Mouse (Mus musculus): ENCODE measurements around the gene Polr1d.
A peak's percentile ranks its signal among the peaks of the same experiment; 100 is the strongest.

Gene Polr1d

GRCm38 (mm10) chr5:147086816-147087215 is 10.0 kb downstream of the Polr1d start:
- no peak for DNase-seq (ENCODE audit: low spot score in 2 of 2)

GRCm38 (mm10) chr5:147089836-147090235 is 13.0 kb downstream of the Polr1d start:
- DNase-seq (ENCODE audit: low spot score in 2 of 2), result no peak

GRCm38 (mm10) chr5:147090256-147090963 is 13.6 kb downstream of the Polr1d start:
- DNase-seq (ENCODE audit: low spot score in 2 of 2), result peak; percentile 59 to 75

GRCm38 (mm10) chr5:147092448-147092847 is 15.6 kb downstream of the Polr1d start:
- DNase-seq (ENCODE audit: low spot score in 2 of 2), result no peak

DNA sequence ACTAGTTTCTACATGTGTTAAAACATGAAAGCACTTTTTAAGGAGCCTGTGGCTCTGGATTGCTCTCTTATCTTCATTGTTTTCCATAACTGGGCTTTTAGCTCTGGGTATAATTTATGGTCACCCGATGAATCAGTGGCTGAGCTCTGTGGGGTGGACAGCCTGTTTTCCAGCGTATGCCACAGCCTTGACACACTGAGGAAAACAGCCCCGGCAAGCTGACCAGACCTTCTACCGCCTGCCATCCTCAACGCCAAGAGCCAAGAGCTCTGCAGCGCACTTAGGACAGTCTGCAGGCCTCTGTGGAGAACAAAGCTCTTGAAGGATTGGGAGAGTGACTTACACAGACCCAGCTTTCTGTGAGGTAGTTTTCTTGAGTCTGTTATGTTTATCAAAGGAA is 17.4 kb downstream of the Polr1d start:
- DNase-seq (ENCODE audit: low spot score in 2 of 2), result no peak

- DNase-seq (ENCODE audit: low spot score in 2 of 2), result no peak
Measured at GRCm38 (mm10) chr5:147096586-147096985, 19.7 kb downstream of the Polr1d start.

GRCm38 (mm10) chr5:147098667-147099066 is 21.8 kb downstream of the Polr1d start:
- DNase-seq (ENCODE audit: low spot score in 2 of 2), result no peak

DNA sequence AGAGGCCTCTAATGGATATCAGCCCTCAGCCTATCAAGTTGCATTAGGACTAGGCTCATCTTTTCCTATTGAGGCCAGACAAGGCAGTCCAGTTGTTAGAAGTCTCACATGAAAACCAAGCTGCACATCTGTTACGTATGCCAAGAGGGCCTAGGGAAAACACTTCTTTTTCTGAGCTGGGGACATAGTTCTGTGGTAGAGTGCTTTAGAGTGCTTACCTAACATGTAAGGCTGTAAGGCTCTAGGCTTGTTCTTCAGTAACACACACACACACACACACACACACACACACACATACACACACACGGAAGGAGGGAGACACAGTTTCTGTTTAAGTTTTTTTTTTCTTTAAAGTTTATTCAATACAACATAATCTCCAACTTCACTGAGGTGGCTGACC is 23.3 kb downstream of the Polr1d start:
- no peak for DNase-seq (ENCODE audit: low spot score in 2 of 2)

- DNase-seq (ENCODE audit: low spot score in 2 of 2), result no peak
Measured at GRCm38 (mm10) chr5:147102295-147102694, 25.4 kb downstream of the Polr1d start.

DNA sequence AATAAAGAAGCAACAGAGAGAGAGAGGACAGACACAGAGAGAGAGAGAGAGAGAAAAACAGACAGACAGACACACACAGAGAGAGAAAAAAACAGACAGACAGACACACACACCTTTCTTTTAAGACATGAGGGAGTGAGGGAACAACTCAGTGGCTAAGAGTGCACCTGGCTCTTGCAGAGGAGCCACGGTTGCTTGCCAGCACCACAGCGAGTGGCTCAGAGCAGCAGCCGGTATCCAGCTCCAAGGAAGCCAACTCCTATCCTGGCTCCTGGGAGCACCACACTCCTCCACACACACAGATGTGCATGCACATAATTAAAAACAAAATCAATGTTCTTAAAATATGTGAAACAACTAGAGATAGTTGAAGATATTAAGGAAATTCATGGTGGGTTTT is 30.4 kb downstream of the Polr1d start:
- DNase-seq (ENCODE audit: low spot score in 2 of 2), result no peak

GRCm38 (mm10) chr5:147108861-147109591 is 32.2 kb downstream of the Polr1d start:
- DNase-seq (ENCODE audit: low spot score in 2 of 2), result no peak

DNA sequence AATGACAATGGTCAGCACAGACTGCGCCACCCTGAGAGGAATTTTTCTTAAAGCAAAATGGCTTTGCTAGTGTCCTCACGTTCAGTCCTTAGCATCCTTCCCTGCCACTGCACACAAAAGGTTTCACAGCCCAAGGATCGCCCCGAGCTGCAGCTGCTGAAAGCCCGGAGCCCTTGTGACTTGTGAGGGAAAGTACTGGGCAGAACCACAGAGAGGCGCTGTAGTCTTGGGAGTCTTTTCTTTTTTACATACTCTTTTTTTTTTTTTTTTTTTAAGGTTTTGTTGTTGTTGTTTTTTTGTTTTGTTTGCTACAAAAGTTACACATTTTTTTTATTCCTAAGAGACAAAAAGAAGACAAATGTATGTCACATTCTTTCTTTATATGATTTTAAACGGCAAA is 37.9 kb downstream of the Polr1d start:
- no peak for DNase-seq (ENCODE audit: low spot score in 2 of 2)

GRCm38 (mm10) chr5:147115631-147116030 is 38.8 kb downstream of the Polr1d start:
- DNase-seq (ENCODE audit: low spot score in 2 of 2), result no peak

DNA sequence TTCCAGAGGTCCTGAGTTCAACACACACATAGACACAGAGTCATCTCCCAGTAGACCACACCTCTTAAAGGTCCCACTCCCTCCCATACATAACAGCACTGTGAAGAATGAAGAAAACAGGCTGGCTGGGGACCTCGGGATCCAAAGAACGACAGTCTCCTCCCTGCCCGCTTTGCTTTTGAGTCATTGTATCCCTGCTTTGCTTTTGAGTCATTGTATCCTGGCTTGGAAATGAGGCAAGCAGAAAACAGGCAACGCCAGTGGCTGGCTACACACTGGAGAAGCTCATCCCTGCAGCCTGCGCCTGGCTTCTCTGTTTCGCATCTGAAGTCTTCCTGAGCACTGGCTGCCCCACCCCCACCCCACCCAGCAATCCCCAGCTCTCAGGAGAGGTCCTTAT is 40.2 kb downstream of the Polr1d start:
- no peak for DNase-seq (ENCODE audit: low spot score in 2 of 2)

DNA sequence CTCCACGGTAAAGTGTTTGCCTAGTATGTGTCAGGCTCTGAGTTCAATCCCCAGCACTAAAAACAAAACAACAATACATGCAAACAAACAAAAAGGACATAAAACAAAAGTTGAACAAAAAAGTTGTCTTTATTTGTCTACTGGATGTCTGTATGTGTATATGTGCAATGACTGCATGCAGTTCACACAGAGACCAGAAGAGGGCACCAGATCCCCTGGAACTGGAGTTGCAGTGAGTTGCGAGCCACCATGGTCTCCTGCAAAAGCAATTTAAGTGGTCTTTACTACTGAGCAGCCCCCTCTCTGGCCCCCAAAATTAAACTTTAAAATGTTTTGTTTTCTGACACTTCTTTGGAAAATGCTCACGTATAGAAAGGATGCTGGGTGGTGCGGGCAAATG is 44.3 kb downstream of the Polr1d start:
- no peak for DNase-seq (ENCODE audit: low spot score in 2 of 2)

DNA sequence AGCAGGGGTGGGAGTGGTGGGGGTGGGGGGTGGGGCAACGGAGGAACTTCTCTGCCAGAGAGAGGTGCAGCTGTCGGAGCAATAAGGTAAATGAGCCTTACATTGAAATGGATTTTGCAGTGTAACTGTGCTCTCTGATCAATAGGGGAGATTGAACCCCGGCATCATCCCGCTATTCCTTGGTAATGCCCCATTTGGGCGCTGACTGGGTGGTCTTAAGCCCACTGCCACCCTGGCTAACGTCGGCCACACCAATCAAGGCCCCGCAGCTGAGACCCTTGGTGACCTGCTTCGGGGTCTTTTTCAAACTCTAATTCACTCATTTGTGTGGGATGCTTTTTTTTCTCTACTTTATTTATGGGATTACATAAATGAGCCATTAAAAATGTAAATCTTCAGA is 47.9 kb downstream of the Polr1d start:
- DNase-seq (ENCODE audit: low spot score in 2 of 2), result no peak

DNA sequence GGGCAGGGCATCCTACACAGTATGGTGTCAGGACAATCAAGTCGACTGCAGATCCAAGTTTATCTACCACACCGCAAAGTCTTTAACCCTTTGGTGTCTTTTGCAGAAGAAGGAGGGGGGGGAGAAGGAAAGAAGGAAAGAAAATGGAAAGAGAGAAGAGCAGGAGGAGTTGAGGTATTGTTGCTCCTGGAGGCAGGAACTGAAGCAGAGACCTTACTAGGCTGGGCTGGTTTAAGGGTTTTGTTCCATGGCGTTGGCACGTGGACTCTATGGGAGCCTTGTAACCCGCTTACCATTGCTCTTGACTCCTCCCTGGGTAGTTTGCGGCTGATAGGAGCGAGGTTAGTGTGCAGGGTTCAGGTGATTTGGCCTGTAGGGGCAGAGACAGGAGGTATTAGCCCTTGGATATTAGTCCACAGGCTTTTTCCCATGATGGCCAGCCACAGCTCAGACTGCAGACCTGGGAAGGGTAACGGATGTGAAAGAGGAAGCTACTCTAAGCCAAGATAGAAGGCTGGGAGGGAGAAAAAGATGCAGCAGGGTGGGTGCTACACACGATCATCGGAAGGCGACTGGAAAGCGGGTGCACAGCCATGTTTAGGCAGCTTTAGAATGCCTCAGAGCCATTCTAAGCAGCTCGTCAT is 48.8 kb downstream of the Polr1d start:
- DNase-seq (ENCODE audit: low spot score in 2 of 2), result no peak

DNA sequence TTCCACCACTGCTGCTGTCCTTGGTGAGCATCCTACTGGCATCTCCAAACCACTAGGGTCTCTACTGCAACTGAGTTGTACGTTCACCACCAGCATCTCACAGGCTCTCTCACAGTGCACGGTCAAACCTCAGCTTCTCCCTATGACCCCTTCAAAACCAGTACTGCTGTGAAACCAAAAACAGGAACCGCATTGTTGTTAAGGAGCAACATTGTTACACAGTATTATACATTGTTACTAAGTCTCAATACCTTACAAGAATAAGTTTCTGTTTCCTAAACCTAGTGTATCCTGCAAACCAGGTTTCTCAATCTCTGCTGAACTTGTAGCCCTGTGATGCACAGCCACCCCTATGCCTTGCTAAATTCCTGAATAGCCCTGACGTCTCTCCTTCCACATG is 51.0 kb downstream of the Polr1d start:
- DNase-seq (ENCODE audit: low spot score in 2 of 2), result no peak

- DNase-seq (ENCODE audit: low spot score in 2 of 2), result no peak
Measured at GRCm38 (mm10) chr5:147129484-147129883, 52.6 kb downstream of the Polr1d start.

GRCm38 (mm10) chr5:147131912-147132311 is 55.1 kb downstream of the Polr1d start:
- DNase-seq (ENCODE audit: low spot score in 2 of 2), result no peak

- DNase-seq (ENCODE audit: low spot score in 2 of 2), result no peak
Measured at GRCm38 (mm10) chr5:147133662-147134061, 56.8 kb downstream of the Polr1d start.

DNA sequence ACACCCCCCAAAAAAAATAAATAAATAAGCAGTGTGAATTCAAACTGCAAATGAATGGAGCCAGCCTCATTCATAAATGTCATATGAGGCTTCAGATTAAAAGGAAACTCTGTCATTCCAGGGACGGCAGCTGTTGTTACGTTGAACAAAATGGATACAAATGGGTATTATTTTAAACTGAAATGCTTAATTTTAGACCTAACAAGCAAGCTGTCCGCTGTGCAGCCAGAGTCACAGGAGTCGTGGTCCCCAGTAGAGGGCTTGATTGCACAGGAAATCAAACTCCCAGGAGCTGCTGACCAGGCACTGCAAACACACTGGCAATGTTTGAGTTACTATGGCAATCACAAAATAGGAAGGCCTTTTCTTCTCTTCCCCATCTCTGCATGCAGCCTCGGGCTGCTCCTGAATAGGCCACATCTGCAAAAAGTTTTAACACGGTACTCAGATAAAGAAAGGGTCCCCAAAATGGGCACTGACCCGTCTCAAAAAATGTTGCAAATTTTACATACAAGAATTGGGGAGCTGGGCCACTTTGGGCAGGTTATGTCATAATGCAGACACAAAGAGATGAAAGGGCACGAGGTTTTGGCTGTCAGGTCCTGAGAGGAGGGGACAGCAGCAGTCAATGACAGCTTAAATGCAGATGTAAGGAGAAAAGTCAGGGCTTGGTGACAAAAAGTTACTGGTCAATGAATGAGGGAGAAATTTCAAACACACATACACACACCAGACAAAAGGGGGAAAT is 57.7 kb downstream of the Polr1d start:
- peak in 1 of 2 experiments; percentile 39 for DNase-seq (ENCODE audit: low spot score in 2 of 2)

Measured in right cerebral cortex, postnatal 10 days (tissue).